Mouse (Mus musculus) small intestine, adult 2 months (tissue): Measurements from ENCODE around the gene Lman1l.

ENCODE experiments used
- CTCF ChIP-seq: fragments of 200-500 bp; IDR thresholded peaks from 2 replicates; pipeline ENCODE4 v1.5.1; 2012; ENCODE audit warnings: low read depth, mild to moderate bottlenecking, control low read depth, inconsistent platforms, low read length, moderate library complexity, mixed read lengths; ENCODE audit not compliant: insufficient replicate concordance, insufficient read length; ENCODE audit errors: extremely low read depth
- POLR2A ChIP-seq: fragments of 200-500 bp; IDR thresholded peaks from 2 replicates; pipeline ENCODE4 v1.6.1; 2012; ENCODE audit warnings: low read depth, mild to moderate bottlenecking, control low read depth, inconsistent platforms, low read length, moderate library complexity

- no peak for TF ChIP-seq CTCF
- TF ChIP-seq POLR2A: no peak
These were observed 5.8 kb downstream of the Lman1l start for GRCm38 (mm10) chr9:57614786-57615185.
